Mouse (Mus musculus): ENCODE data around the gene St14. TPM values are rescaled to one million over a fixed set of nuclear protein-coding genes. Genes with fewer than 3 reads are reported as not detected.

Gene St14
- total and polyA plus RNA-seq, 3 experiments, result 0.25 to 1.2 (median 0.55) TPM

GRCm38 (mm10) chr9:31050208-31050607 is 81.4 kb downstream of the St14 start:
- DNase-seq, result no peak
- Histone ChIP-seq H3K4me3 (no peak overlapping the region), H3K79me2 (replicated peaks; ENCODE audit: control insufficient read depth, insufficient read depth, low read length) (no peaks in the 10 kb centered on the region; the same call in 1 of the 2 replicates), H3K4me1 (ENCODE audit: control insufficient read depth, insufficient read depth, low read length) (no peaks in the 10 kb centered on the region; the same call in none of the 2 replicates), H3K9ac (ENCODE audit: low read depth, low read length) (no peak overlapping the region), H3K27ac (no peak overlapping the region), H3K36me3 (ENCODE audit: control insufficient read depth, insufficient read depth, low read length) (no peaks in the 10 kb centered on the region), H3K27me3 (ENCODE audit: control insufficient read depth, insufficient read depth, low read length) (no peaks in the 10 kb centered on the region)
- TF ChIP-seq CTCF (IDR thresholded peaks at IDR 0.05), result no peak
- no peak for TF ChIP-seq EP300 (IDR thresholded peaks at IDR 0.05; ENCODE audit: insufficient read depth, low read depth, low read length)
- no peak for TF ChIP-seq POLR2A (IDR thresholded peaks at IDR 0.05; ENCODE audit: insufficient read depth, low read depth, low read length)
- intact Hi-C loops (cut with DNase I), result no loop called here
- WGBS, result 93% methylated on average over 5 of the region's 5 CpGs

Other genes starting within 250 kb of the St14 start
- 1 to 10 TPM; 7.6 to 8.5 TPM for gene Adamts15, start 209.4 kb downstream of the St14 start, total RNA-seq (2021)
- 6.4 and 10.5 TPM in 2 replicates for gene Adamts15, start 209.4 kb downstream of the St14 start, polyA plus RNA-seq (2012; rRNA removed)
- 1 to 10 TPM; 2.0 to 3.6 TPM for gene Adamts8, start 189.3 kb downstream of the St14 start, total RNA-seq (2021)
- gene Adamts8, start 189.3 kb downstream of the St14 start, polyA plus RNA-seq (2012; rRNA removed), result 1.5 and 3.3 TPM in 2 replicates
- gene Zbtb44, start 101.2 kb downstream of the St14 start, total RNA-seq (2021), result 10 to 100 TPM; 30.5 to 30.6 TPM
- gene Zbtb44, start 101.2 kb downstream of the St14 start, polyA plus RNA-seq (2012; rRNA removed), result 4.8 and 9.1 TPM in 2 replicates
- 100 to 1,000 TPM; 285 to 294 TPM for gene Aplp2, start 80.0 kb upstream of the St14 start, total RNA-seq (2021)
- gene Aplp2, start 80.0 kb upstream of the St14 start, polyA plus RNA-seq (2012; rRNA removed), result 413 and 640 TPM in 2 replicates
- gene Prdm10, start 148.7 kb upstream of the St14 start, total RNA-seq (2021), result 1 to 10 TPM; 5.1 to 5.4 TPM
- gene Prdm10, start 148.7 kb upstream of the St14 start, polyA plus RNA-seq (2012; rRNA removed), result 4.8 and 5.7 TPM in 2 replicates